Mouse (Mus musculus): ENCODE measurements around the gene Rxfp3.

The Rxfp3 gene

DNA sequence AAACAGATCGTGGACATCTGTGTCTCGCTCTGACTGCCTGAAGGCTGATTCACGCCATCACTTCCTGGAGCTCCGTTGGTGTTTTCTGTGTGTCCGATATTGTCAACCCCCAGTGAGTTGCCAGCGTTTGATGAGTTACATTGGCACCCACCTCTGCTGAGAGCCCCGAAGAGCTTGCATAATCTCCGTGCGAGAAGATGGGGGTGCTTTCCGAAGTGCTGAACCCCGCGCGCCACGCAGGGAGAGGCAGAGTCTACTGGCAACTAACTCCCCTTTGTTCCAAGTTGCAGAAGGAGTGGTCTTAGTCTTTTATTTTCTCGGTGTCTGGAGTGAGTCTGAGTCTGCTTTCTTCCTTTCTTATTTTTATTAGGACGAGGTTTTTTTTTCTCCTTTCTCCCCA, at the start of gene Rxfp3:
Gene Rxfp3, minus strand, starts transcription at position 281 of the 400 bp plus-strand sequence.
- in situ Hi-C loops (cut with MboI; ENCODE audit: unreplicated experiment in 2 of 2): loop anchor here (5.0 to 25.0 kb wide), 7 partner anchors 280 to 1225 kb away; no protein-coding TSS in a partner anchor

DNA sequence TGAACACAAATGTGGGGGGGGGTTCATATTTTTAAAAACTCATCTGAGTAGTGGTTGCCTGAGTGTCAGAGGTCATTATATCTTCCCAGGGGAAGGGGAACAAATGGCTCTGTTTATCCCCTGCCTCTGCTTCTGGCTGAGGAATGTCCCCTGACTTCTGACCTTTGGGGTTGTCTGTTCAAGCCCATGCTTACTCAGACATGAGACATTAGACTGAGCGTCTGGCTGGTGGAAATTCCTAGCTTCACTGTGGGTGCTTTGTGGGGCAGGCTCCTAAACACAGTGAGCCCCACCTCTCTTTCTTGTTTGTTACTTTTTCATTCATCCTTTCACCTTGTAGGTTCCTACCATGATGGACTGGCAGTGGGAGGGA, 47.2 kb upstream of the Rxfp3 start:
- in situ Hi-C loops (cut with MboI; ENCODE audit: unreplicated experiment in 2 of 2): no loop called here

DNA sequence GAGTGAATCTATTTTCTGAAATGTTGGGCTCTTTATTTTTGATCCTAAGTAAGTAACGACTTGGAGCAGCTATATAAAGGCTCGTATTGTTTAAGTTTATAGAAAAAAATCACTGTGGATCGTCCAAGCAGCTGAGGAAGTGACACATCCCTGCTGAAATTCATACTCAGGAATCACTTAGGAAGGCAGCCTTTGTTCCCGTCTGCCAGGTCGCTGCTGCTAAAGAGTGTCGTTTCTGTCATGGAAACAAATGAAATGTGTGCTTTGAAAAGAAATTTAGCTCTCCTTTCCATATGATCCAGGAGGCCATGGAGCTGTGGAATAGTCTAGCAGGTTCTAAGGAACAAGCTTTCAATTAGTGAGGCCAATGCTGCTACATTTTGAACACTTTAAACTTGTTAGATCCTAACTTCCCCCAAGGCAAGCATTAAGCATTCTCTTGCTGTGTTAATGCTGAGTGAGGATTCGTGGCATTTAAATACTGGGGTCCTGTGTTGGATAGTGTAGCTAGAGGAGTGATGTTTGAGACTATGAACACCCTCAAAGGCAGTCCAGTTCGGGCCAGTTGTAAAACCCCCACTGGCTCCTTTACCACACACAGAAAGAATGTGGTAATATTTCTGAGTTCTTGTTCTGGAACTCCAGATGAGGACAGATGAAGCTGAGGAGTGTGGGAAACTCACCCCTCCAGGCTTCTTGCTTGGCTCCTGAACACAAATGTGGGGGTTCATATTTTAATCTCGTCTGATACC, 46.6 kb upstream of the Rxfp3 start:
- in situ Hi-C loops (cut with MboI; ENCODE audit: unreplicated experiment in 2 of 2): no loop called here

DNA sequence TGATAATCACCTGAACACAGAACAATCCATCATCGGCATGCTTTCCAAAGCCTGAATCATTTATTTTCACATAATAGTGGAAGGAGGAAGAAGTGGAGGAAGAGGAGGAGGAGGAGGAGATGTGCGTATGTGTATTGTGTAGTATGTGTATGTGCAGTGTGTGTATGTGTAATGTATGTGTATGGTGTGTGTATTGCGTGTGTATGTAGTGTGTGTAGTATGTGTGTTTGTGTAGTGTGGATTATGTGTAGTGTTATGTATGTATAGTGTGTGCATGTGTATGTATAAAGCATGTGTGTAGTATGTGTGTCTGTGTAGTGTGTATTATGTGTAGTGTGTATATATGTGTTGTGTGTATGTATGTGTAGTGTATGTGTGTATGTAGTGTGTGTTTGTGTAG, 45.9 kb upstream of the Rxfp3 start:
- in situ Hi-C loops (cut with MboI; ENCODE audit: unreplicated experiment in 2 of 2): no loop called here

DNA sequence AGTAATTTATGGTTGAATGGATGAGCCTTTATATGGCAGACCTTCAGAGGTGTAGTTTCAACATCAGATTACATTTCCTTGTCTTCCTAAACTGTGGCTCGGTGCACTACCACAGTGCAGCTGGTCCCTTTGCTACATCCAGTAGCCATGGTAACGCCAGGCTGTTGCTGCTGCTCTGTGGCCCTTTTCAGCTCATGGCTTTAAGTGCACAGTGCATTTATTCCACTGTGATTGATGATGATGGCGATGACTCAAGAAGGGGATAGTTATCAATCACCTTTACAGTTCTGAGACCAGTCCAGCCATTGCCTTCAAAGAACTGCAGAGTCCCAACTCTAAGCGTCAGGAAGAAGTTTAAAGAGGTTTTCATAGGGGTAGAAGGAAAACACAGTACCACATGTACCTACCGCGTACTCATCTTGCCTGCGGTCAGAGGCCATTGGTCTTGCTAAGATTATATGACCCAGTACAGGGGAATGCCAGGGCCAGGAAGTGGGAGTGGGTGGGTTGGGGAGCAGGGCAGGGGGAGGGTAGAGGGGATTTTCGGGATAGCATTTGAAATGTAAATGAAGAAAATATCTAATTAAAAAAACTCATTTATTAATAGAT, 45.3 kb upstream of the Rxfp3 start:
- in situ Hi-C loops (cut with MboI; ENCODE audit: unreplicated experiment in 2 of 2): no loop called here

DNA sequence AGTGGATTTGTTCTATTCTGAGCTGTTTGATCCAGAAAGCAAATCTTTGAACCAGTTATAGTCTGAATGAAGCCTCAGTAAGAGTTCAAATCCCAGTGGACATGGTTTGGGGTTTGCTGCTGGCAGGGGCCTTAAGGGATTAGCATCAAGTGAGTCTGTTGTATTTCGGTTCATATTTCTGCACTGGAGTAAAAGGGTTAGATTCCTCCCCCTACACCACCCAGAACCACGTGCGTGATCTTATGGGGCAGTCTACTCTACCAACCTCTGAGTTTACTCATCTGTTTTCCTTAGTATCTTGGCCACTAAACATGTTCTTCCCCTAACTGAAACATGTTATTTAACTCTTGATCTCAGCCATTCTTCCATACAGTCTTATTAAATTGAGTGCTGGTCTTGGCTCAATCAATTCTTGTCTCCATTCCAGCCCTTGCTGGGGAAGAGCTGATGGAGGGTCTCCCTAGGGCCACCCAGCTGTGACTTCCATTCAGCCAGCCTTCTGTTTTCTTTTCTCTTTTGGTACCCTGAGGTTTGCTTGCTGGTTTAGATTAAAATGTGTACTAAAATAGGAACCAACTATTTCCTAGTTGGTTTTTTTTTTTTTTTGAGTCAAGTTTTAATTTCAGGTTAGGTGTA, 38.1 kb upstream of the Rxfp3 start:
- in situ Hi-C loops (cut with MboI; ENCODE audit: unreplicated experiment in 2 of 2): no loop called here

DNA sequence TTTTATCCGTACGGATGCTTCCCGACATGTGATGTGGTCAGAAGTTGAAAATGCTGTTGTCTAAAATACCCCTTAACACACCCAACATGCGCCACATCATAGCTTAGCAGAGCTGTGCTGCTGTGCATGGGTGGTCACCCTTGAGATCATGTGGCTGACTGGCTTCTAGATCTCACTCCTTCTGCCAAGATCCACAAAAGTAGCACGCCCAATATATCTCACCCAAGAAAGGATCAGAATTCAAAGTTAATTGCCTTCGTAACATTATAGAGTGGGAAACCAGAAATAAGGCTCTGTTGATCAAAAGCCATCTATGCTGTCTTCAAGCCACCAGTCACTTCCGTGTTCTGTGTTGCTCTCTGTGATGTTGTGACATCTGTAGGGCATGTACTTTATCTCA, 30.1 kb upstream of the Rxfp3 start:
- in situ Hi-C loops (cut with MboI; ENCODE audit: unreplicated experiment in 2 of 2): no loop called here

DNA sequence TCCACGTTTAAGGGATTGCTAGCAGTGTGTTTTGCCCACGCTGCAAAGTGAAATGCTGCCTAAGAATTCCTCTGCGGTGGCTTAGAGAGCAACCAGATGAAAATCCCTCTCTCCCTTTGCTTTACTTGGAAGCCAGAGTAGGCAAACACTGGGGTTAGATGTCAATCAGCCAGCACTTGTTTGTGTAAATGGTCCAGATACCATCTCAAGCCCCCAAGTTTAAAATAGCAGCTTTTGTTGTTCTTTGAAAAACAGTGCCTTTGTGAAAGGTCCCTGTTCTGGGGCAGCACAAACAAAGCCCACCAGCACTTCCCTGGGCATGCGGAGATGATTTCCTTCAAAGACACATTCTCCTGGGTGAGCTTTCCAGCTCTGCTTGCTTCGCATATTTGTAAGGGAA, 28.5 kb upstream of the Rxfp3 start:
- in situ Hi-C loops (cut with MboI; ENCODE audit: unreplicated experiment in 2 of 2): no loop called here

DNA sequence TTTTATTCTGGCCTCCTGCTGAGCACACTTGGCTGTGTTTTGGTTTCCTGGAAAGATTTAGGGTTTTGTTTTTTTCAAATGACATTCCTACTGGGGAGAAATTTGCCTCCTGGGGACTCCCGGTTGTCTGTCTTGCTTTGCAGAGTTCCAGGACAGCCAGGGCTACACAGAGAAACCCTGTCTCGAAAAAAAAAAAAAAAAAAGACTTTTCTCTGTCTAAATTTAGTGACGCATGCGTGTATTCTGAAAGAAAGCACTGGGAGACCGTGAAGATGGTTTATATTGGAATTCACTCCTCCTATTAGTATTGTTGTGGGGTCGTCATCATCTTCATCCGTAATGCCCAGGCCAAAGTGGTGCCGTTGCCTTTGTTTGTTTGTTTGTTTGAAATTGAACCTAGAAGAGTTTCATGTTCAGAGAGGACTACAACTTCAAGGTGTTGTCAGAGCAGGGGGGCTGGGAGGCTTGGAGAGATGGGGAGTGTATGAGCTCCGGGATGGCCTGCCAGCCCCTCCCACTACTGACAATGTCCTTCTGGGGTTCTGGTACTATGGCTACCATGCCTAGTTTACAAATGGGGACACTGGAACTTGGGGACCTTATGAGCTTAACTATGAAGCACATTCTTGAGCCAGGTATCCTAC, 27.9 kb upstream of the Rxfp3 start:
- in situ Hi-C loops (cut with MboI; ENCODE audit: unreplicated experiment in 2 of 2): no loop called here

DNA sequence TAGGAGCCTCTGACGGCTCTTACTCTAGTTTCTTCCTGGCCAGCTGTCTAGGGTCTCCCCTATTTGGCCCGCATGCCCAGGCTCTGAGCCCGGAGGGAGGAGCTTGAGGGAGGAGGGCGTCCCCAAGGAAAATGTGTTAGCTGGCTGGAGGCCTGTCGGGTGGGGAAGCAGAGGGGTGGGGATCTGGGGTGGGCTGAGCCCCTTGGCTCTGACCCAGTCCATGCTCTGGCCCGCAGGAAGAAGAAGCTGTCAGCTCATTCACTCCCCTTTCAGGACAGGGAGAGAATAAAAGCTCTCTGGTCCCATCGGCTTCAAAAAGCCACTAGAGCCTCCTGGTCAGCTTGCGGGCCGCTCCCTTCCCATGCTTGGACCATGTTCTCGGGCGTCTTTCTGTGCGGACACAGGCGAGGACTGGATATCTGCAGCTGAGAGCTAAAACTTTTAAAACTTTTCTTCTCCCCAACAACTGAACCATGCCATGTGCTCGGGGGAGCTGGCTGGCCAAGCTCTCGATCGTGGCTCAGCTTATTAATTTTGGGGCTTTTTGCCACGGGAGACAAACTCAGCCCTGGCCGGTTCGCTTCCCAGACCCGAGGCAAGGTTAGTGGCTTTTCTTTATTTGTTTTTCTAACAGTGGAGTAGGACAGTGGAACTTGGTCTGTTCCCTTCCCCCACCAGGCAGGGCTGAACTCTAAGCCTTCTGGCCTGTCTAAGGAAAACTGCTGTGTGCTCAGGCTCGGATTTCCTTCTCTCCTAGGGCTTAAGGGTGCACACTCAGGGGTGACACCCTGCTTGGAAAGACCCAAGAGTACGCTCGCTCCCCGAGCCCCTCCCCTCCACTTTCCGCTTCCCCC, 27.0 kb upstream of the Rxfp3 start, which contains the start of gene Adamts12:
Gene Adamts12, plus strand, starts transcription at position 233 of the 854 bp plus-strand sequence.
- in situ Hi-C loops (cut with MboI; ENCODE audit: unreplicated experiment in 2 of 2): no loop called here

DNA sequence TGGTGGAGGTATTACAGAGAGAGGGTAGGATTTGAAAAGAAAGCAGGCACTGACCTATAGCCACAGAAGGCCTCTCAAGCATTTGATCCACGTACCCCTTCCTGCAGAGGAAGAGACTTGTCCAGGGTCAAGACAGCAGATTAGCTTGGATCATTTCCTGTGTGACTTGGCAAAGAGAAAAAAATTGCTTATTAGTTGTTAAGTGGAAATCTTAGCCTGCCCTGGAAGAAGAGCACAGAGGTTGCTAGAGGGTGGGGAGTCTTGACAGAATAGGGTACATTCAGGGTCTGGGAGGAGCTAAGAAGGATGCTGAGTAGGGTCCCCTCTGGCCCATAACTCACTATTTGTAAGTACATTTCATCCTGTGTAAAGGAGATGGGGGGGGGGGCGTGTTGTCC, 26.4 kb upstream of the Rxfp3 start:
- in situ Hi-C loops (cut with MboI; ENCODE audit: unreplicated experiment in 2 of 2): no loop called here

DNA sequence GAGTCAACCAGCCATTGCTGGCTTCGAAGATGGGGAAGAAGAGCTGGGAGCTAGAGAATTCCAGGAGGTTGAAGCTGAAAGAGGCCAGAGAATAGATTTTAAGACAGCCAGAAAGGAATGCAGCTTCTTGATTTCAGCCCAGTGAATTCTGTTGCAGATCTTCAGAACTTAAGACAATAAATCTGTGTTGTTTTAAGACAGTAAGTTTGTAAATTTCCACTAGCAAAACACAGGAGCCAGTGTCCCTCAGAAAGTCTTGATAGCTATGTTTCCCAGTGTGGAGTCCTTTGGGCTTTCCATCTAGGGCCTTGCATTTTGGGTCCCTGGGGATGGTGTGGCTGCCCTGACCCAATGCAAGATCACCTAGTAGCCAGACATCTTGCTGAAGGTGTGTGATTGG, 25.1 kb upstream of the Rxfp3 start:
- in situ Hi-C loops (cut with MboI; ENCODE audit: unreplicated experiment in 2 of 2): no loop called here

DNA sequence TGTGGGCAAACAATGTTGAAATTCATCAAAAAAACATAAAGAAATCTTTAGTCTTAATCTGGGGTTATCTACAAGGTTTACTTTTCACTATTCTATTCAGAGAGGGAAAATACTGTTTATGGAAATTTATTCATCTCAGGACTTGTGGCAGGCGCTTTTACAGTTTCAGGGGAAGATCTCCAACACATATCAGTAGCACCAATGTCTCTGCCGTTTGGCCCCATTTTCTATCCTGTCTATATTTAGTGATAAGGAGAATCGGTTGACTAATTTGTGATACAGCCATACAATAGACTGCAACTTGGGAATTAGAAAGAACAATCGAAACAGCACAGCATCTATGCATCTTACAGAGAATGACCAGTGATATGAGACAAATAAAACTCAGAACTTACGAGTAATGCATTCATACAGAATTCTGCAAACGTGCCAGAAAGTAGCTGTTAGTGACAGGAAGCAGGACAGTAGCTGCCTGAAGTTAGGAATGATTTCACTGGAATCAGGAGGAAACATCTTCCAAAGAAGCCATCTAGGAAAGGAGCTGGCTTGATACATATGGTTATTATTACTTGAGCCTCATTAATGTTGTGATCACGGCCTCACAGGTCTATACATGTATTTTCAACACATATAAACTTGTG, 16.8 kb upstream of the Rxfp3 start:
- in situ Hi-C loops (cut with MboI; ENCODE audit: unreplicated experiment in 2 of 2): no loop called here

DNA sequence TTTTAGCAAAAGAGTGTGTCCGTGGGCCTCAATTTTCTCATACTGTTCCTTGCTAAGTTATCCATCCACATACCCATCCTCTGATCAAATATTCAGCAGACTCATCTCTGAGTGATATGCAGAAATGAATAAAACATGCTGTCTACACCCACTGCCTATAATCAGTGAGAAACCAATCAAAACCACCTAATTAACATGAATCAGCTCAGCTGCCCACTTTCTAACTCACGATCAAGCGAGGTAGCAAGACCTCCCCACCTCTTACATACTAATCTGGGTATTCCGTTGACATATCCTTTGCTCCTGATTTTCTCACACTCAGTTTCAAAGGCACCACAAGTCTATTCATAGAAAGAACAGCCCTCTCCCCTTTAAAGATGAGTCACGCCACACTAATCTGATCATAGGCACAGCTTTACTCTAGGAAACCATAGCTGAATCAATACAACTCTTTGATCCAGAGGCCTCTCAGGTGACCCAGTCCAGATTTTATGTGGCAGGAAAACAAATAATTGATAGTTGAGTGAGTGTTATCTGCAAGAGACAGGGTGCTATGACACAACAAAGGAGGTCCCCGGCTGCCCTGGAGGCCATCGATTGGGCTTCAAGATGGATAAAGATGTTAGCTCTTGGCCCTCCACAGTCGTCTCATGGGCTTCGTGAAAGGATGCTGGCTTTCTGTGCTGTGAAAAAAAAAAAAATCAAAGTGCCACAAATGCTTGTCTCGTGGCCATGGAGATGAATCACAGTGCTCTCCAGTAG, 16.1 kb upstream of the Rxfp3 start:
- in situ Hi-C loops (cut with MboI; ENCODE audit: unreplicated experiment in 2 of 2): no loop called here

DNA sequence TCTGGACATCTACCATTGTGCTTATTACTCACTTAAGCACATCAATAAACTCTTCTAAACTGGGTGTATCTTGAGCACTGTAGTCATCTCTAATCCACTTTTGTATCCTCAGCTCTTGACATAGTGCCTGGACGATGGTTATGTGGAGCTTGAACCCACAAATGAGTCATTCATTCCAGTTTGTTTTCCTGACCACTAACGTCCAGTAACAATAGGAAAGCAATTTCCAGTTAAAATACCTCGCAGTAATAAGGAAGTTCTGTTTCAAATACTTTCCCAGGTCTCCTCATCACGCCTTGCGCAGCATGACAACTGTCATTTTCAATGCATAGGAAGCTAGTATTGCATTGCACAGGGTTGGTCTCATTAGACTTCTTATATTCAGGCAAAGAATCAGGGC, 5.0 kb upstream of the Rxfp3 start:
- in situ Hi-C loops (cut with MboI; ENCODE audit: unreplicated experiment in 2 of 2): loop anchor here (25.0 kb wide), 3 partner anchors 544 to 1219 kb away; no protein-coding TSS in a partner anchor

DNA sequence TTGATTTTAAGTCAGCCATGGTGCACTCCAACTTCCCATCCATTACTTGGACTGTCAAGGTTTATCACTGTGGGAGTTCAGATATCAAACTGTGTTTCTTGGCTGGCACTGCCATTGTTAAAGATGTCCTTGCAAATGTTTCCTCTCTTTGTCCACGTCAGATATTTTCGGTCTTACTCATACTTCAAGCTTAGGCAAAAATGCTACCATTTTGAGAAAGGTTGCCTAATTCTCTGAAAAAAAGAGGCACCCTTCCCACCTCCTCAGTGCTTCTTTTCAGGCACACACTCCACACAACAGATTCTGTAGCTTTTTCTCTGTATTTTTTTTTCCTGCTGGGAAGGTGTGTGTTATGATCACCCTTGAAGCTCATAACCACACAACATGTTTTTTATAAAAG, 3.4 kb upstream of the Rxfp3 start:
- in situ Hi-C loops (cut with MboI; ENCODE audit: unreplicated experiment in 2 of 2): loop anchor here (25.0 kb wide), 3 partner anchors 546 to 1221 kb away; no protein-coding TSS in a partner anchor

DNA sequence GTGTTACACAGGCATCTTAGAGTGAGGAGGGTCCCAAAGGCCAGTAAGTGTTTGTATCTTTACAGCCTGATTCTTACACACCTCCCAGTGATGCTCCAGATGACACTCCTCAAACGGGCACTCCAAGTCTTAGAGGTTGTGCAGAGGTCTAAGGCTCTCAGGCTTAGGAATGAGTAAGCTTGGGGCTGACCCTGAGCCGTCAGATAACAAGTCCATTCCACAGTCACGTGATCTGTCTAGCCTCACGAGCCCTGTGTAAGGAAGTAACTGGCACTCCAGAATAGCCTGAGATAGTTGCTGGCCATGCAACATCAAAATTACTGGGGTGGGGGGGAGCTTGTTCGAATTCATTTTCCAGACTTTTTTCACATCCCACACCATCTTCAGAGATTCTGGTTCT, 2.3 kb upstream of the Rxfp3 start:
- in situ Hi-C loops (cut with MboI; ENCODE audit: unreplicated experiment in 2 of 2): loop anchor here (25.0 kb wide), 3 partner anchors 547 to 1222 kb away; no protein-coding TSS in a partner anchor

DNA sequence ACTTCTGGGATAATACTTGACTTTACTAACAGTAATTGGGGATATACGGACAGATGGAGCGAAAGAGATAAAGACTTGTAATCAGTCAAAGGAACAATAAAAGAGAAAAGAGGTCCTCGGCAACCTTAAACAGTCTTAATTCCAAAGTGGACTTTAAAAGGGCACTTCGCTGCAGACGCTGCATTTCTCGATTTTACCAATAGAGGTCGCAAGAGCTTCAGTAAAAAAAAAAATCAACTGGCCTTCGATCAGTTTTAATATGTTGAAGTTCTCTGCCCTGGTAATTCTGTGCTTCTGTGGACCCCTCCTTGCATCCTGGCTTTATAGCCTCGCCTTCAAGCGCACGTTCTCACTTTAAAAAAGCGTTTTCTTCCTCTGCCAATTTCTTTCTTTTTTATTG, 685 bp upstream of the Rxfp3 start:
- in situ Hi-C loops (cut with MboI; ENCODE audit: unreplicated experiment in 2 of 2): loop anchor here (5.0 to 25.0 kb wide), 7 partner anchors 279 to 1224 kb away; no protein-coding TSS in a partner anchor

DNA sequence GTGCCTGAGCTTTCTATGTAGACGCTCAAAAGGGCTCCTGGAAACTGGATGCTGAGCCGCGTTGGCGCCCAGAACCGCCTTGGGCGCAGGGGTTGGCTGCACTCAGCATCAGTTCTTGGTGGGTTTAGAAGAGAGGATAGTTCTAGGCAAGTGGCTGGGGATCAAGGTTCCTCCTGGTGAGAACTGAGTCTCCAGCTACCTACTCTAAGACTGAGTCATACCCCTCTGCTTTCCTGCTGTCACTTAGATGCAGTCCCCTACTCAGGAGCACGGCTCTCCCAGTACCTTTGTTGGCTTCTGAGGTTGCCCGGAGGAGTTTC, 455 bp downstream of the Rxfp3 start:
- in situ Hi-C loops (cut with MboI; ENCODE audit: unreplicated experiment in 2 of 2): loop anchor here (5.0 to 25.0 kb wide), 7 partner anchors 280 to 1225 kb away; no protein-coding TSS in a partner anchor
